Mouse (Mus musculus): ENCODE results near the gene Ank2. TPM values are rescaled to one million over a fixed set of nuclear protein-coding genes. Genes with fewer than 3 reads are reported as not detected.
A peak's percentile ranks its signal among the peaks of the same experiment; 100 is the strongest.
"Not testable (repeated sequence)": the region's sequence is repeated elsewhere in the genome, so short reads cannot be mapped to it uniquely, and the experiment has no call there.

Ank2 gene
- polyA plus RNA-seq, 1 experiment from 2014 or later = 4.9 TPM

GRCm38 (mm10) chr3:127348926-127349325 is 150.2 kb downstream of the Ank2 start:
- ATAC-seq (ENCODE audit: low read depth) (no peak), DNase-seq (no peak)
- no peak overlapping the region for H3K4me2 ChIP-seq
- H3K36me3 ChIP-seq = no peaks in the 10 kb centered on the region
- 58% methylated on average over 7 of the region's 7 CpGs for WGBS (ENCODE audit: insufficient replicate concordance)
- H3K9ac ChIP-seq = no peak overlapping the region
- no peak overlapping the region for H3K27ac ChIP-seq
- no peaks in the 10 kb centered on the region for H3K4me1 ChIP-seq (replicated peaks)
- H3K27me3 ChIP-seq = no peaks in the 10 kb centered on the region
- H3K9me3 ChIP-seq (replicated peaks) = no peaks in the 10 kb centered on the region
- no peak overlapping the region for H3K4me3 ChIP-seq (replicated peaks)

DNA sequence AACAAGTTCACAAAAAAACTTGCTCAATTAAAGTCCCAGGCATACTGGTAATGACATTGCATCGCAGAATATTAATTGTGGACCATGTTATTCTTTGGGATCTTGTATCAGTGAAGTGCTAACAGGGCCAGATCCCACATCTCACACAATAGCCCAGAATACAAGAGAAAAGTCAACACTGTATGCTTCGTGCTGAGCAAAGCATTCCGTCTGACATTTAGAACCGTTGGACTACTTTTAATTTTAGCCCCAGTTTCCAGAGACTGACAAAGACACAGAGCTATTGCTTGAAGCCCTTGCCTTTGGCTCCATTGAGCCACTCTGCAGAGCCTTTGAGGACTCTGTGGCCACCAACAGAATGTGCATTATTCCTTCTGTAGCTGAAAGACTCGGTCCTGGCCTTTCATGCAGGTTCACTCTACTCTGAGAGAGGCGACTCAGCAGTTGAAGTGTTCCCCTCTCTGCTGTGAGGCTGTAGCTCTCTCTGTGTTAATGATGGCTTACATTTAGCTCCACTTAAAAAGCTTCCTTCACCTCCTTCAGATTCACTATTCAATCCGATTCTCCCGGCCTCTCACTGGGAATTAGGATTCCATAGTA is 153.2 kb downstream of the Ank2 start:
- WGBS (ENCODE audit: insufficient replicate concordance) = 65% methylated on average over 8 of the region's 8 CpGs
- H3K27ac ChIP-seq = no peak overlapping the region
- no peaks in the 10 kb centered on the region for H3K27me3 ChIP-seq
- H3K9ac ChIP-seq = no peak overlapping the region
- H3K4me1 ChIP-seq (replicated peaks) = no peaks in the 10 kb centered on the region
- H3K4me3 ChIP-seq (replicated peaks) = no peak overlapping the region
- no peak overlapping the region for H3K4me2 ChIP-seq
- DNase-seq (no peak), ATAC-seq (ENCODE audit: low read depth) (no peak)
- H3K36me3 ChIP-seq = no peaks in the 10 kb centered on the region
- no peaks in the 10 kb centered on the region for H3K9me3 ChIP-seq (replicated peaks)

DNA sequence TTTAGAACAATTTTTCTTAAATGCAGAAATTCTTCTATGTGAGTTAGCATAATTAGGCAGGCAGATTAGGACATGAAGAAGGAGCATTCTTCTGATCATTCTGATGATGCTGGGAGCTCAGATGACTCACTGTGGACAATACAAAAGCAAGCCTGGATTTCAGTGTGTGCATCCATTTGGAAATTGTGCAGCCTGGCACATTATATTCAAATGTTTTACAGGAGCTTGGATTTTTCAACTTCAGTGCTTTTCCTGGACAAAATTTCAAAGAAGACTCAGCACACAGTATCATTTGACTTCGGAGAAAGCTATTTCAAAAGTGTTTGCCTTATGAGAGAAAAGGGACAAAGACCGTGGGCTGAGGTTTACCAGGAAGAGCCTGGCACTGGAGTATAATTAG is 157.8 kb downstream of the Ank2 start:
- Histone ChIP-seq H3K9ac (no peak overlapping the region), H3K27me3 (no peaks in the 10 kb centered on the region), H3K4me1 (replicated peaks) (no peaks in the 10 kb centered on the region), H3K4me3 (replicated peaks) (no peak overlapping the region), H3K9me3 (replicated peaks) (no peaks in the 10 kb centered on the region), H3K36me3 (no peaks in the 10 kb centered on the region), H3K4me2 (no peak overlapping the region), H3K27ac (no peak overlapping the region)
- DNase-seq (no peak), ATAC-seq (ENCODE audit: low read depth) (no peak)
- WGBS (ENCODE audit: insufficient replicate concordance) = 61% methylated on average over 2 of the region's 2 CpGs

DNA sequence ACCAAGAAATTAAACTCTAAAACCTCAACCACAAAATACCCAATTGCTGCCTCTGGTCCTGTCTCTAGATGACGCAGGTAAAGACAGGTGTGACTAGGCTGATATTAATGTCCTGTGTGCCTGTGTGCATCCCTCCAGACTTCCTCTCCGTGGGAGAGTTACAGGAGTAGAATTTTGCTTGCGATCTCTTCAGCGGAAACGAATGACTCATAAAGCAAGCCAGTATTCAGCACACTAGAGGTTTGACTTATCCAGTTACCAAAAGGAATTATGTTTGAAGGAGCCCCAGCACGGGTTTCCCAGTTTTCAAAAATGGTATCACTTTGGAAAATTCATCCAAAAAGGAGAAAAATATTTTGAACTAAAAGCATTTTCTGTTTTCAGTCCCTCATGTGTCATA is 164.3 kb downstream of the Ank2 start:
- H3K4me2 ChIP-seq = no peak overlapping the region

DNA sequence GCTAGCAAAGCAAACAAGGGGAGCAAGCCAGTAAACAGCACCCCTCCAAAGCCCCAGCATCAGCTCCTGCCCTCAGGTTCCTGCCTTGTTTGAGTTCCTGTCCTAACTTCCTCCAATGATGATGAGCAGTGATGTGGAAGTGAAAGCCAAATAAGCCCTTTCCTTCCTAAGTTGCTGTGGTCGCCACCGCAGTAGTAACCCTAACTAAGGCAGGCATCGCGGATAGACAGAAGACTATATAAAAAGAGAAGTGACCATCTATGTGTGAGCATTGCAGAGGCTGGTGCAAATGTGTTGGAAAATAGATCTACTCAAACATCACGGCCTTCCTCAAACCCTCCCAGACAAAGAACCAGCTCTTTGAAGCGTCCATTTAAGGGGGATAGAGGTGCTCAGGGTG is 167.6 kb downstream of the Ank2 start:
- H3K27ac ChIP-seq = no peak overlapping the region
- ATAC-seq (ENCODE audit: low read depth) = no peak
- H3K9me3 ChIP-seq (replicated peaks) = no peaks in the 10 kb centered on the region
- H3K36me3 ChIP-seq = no peaks in the 10 kb centered on the region
- WGBS (ENCODE audit: insufficient replicate concordance) = 58% methylated on average over 6 of the region's 6 CpGs
- H3K9ac ChIP-seq = no peak overlapping the region
- no peak for DNase-seq
- H3K4me1 ChIP-seq (replicated peaks) = no peaks in the 10 kb centered on the region
- no peak overlapping the region for H3K4me3 ChIP-seq (replicated peaks)
- no peak overlapping the region for H3K4me2 ChIP-seq
- no peaks in the 10 kb centered on the region for H3K27me3 ChIP-seq

More for the DNA sequence above, 164.3 kb downstream of the Ank2 start:
- Histone ChIP-seq H3K27me3 (no peaks in the 10 kb centered on the region), H3K4me3 (replicated peaks) (no peak overlapping the region), H3K4me1 (replicated peaks) (no peaks in the 10 kb centered on the region), H3K36me3 (no peaks in the 10 kb centered on the region), H3K9me3 (replicated peaks) (no peaks in the 10 kb centered on the region), H3K27ac (no peak overlapping the region), H3K9ac (no peak overlapping the region)
- no peak for DNase-seq
- ATAC-seq (ENCODE audit: low read depth) = no peak
- WGBS (ENCODE audit: insufficient replicate concordance) = 65% methylated on average over 6 of the region's 6 CpGs

GRCm38 (mm10) chr3:127326355-127326754 is 172.8 kb downstream of the Ank2 start:
- no peak overlapping the region for H3K9ac ChIP-seq
- no peak overlapping the region for H3K4me3 ChIP-seq (replicated peaks)
- no peak overlapping the region for H3K27ac ChIP-seq
- ATAC-seq (ENCODE audit: low read depth) (no peak), DNase-seq (no peak)
- no peaks in the 10 kb centered on the region for H3K9me3 ChIP-seq (replicated peaks)
- WGBS (ENCODE audit: insufficient replicate concordance) = 61% methylated on average over 8 of the region's 8 CpGs
- no peaks in the 10 kb centered on the region for H3K27me3 ChIP-seq
- no peaks in the 10 kb centered on the region for H3K36me3 ChIP-seq
- H3K4me1 ChIP-seq (replicated peaks) = 0 out of 2 replicates have a peak, but pooled peaks cover 2% of the 10 kb centered on the region
- H3K4me2 ChIP-seq = no peak overlapping the region

GRCm38 (mm10) chr3:127322870-127323269 is 176.3 kb downstream of the Ank2 start:
- no peak for ATAC-seq (ENCODE audit: low read depth)
- peak; percentile 5 for DNase-seq
- Histone ChIP-seq H3K4me2 (no peak overlapping the region), H3K4me3 (replicated peaks) (no peak overlapping the region), H3K9ac (no peak overlapping the region), H3K36me3 (no peaks in the 10 kb centered on the region), H3K9me3 (replicated peaks) (no peaks in the 10 kb centered on the region), H3K4me1 (replicated peaks) (0 out of 2 replicates have a peak, but pooled peaks cover 2% of the 10 kb centered on the region), H3K27ac (no peak overlapping the region), H3K27me3 (no peaks in the 10 kb centered on the region)

DNA sequence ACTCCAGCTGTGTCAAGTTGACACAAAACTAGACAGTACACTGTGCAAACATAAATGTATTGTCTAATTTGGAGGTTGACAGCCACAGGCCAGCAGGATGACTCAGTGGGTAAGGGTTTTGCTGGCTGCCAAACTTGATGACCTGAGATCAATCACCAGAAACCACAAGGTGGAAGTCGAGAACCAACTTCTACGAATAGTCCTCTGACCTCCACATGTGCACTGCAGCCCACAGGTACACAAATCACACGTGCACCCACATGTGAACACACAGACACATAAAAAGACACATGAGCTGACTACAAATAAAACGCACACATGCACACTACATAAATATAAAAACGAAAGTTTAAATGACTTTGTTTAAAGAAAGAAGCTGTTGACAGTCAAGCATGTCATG is 177.5 kb downstream of the Ank2 start:
- Histone ChIP-seq H3K27ac (no peak overlapping the region), H3K9me3 (replicated peaks) (no peaks in the 10 kb centered on the region), H3K4me3 (replicated peaks) (no peak overlapping the region), H3K4me2 (no peak overlapping the region), H3K27me3 (no peaks in the 10 kb centered on the region), H3K9ac (no peak overlapping the region), H3K4me1 (replicated peaks) (0 out of 2 replicates have a peak, but pooled peaks cover 2% of the 10 kb centered on the region), H3K36me3 (no peaks in the 10 kb centered on the region)
- DNase-seq (no peak), ATAC-seq (ENCODE audit: low read depth) (no peak)
- 23% methylated on average over 5 of the region's 5 CpGs for WGBS (ENCODE audit: insufficient replicate concordance)

DNA sequence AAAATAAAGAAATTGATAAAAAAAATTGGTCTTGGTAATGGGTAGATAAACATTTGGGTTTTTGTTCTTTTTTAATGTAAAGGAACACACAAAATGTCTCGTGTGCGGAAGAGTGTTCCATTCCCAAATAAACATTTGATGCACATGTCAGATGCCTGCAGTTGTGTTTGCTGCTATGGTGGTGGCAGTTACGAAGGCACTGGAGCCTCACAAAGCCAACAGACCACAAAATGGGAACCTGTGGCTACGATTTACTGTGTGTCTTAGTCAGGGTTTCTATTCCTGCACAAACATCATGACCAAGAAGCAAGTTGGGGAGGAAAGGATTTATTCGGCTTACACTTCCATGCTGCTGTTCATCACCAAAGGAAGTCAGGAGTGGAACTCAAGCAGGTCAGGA is 178.1 kb downstream of the Ank2 start:
- not testable (repeated sequence) for H3K9ac ChIP-seq; H3K4me1 ChIP-seq (replicated peaks); H3K27ac ChIP-seq

GRCm38 (mm10) chr3:127320311-127320710 is 178.8 kb downstream of the Ank2 start:
- no peak overlapping the region for H3K4me3 ChIP-seq (replicated peaks)
- no peaks in the 10 kb centered on the region for H3K9me3 ChIP-seq (replicated peaks)
- no peak overlapping the region for H3K4me2 ChIP-seq
- no peak overlapping the region for H3K27ac ChIP-seq
- H3K36me3 ChIP-seq = no peaks in the 10 kb centered on the region
- H3K9ac ChIP-seq = no peak overlapping the region
- ATAC-seq (ENCODE audit: low read depth) (no peak), DNase-seq (no peak)
- no peaks in the 10 kb centered on the region for H3K27me3 ChIP-seq
- 48% methylated on average over 8 of the region's 8 CpGs for WGBS (ENCODE audit: insufficient replicate concordance)
- 0 out of 2 replicates have a peak, but pooled peaks cover 2% of the 10 kb centered on the region for H3K4me1 ChIP-seq (replicated peaks)

More for the DNA sequence above, 178.1 kb downstream of the Ank2 start:
- H3K4me3 ChIP-seq (replicated peaks); H3K4me2 ChIP-seq; H3K36me3 ChIP-seq; ATAC-seq (ENCODE audit: low read depth); H3K27me3 ChIP-seq; H3K9me3 ChIP-seq (replicated peaks); DNase-seq: not testable (repeated sequence)
- 30% methylated on average over 5 of the region's 5 CpGs for WGBS (ENCODE audit: insufficient replicate concordance)

DNA sequence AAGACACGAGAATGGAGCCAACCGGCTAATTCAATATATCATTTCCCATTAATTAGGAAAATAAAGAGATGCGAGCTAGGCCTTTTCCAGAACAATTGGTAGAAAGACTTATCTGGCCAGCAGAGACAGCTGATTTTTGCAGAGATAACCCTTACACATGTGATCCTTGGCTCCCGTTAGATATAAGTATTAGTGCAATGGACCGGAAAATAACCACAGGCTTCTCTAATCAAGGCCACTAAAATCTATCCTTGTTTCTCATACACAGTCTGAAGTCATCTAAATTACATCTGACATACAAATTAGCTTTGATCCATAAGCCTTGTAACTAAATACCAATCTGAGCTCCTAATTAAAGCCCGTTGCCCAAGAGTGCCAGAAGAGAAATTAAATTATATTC is 181.5 kb downstream of the Ank2 start:
- Histone ChIP-seq H3K9me3 (replicated peaks) (no peaks in the 10 kb centered on the region), H3K36me3 (no peaks in the 10 kb centered on the region), H3K9ac (no peak overlapping the region), H3K4me1 (replicated peaks) (0 out of 2 replicates have a peak, but pooled peaks cover 2% of the 10 kb centered on the region), H3K27me3 (no peaks in the 10 kb centered on the region), H3K4me3 (replicated peaks) (no peak overlapping the region), H3K4me2 (no peak overlapping the region), H3K27ac (no peak overlapping the region)
- WGBS (ENCODE audit: insufficient replicate concordance) = 78% methylated on average over 6 of the region's 6 CpGs
- no peak for DNase-seq
- ATAC-seq (ENCODE audit: low read depth) = no peak

DNA sequence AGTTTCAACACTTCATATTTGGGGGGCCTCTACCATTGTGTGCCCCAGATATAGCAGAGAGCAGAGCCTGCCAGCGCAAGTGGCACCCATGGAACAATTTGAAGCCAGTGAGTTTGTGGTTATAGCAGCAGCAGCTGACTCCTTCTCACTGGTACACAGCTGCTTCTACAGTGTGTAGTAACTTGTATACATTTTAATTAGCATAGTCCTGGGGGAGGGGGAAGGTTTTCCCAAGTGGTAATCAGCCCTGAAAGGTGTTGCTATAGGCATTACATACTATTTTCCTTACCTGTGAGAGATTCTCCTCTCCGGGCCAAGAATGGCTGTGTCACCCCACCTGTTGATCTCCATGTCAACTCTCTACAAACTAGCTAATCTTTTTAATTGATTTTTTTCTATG is 182.4 kb downstream of the Ank2 start:
- Histone ChIP-seq H3K4me2 (no peak overlapping the region), H3K36me3 (no peaks in the 10 kb centered on the region), H3K4me1 (replicated peaks) (0 out of 2 replicates have a peak, but pooled peaks cover 2% of the 10 kb centered on the region), H3K27ac (no peak overlapping the region), H3K4me3 (replicated peaks) (no peak overlapping the region), H3K27me3 (no peaks in the 10 kb centered on the region), H3K9ac (no peak overlapping the region), H3K9me3 (replicated peaks) (no peaks in the 10 kb centered on the region)
- no peak for DNase-seq
- WGBS (ENCODE audit: insufficient replicate concordance) = 77% methylated on average over 2 of the region's 2 CpGs
- no peak for ATAC-seq (ENCODE audit: low read depth)

Data from liver, embryonic 13.5 days (tissue).